Mouse (Mus musculus): Measurements from ENCODE around the gene Prcd.

DNA sequence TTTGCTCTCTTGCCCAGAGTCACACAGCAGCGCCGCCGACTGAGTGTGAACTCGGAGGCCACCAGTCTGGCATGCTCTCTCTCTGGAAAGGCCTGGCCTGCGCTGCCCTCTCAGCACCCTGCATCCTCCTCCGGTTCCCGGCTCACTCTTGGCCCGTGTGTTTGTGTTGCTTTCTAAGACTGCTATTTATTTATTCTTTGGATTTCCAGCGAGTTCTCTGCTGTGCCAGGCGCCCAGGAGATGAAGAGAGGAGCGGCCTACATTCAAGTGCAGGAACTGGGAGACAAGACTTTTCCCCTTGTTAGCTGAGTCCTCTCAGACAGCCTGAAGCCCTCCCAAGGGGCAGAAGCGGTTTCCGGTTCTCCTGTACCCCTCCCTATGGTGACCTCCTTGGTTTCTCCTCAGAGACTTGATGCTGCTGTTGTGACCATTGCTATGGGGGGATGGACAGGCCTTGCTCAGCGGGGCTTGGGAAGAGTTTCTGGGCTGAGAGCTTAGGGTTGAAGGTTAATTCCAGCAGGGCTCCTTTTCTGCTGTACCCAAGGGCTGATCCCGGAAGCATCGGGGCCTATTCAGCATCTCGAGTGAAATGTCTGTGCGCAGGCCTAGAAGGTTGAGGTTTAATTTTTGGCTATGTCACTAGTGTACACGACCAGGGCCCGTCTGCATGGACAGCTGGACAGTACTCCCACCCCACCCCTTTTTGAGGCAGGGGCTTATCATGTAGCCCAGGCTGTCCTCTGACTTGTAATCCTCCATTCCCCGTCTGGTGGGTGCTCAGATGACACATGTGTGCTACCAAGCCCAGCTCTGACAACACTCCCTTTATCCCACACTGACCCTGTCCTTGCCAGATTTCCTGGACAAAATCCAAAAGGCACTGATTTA, 8.9 kb upstream of the Prcd start:
- TF ChIP-seq POLR2A (IDR thresholded peaks at IDR 0.05; ENCODE audit: borderline replicate concordance, extremely low read depth, low read depth, low read length) (no peak), CTCF (IDR thresholded peaks at IDR 0.05; ENCODE audit: insufficient read depth, low read length) (no peak)

Data from lung, adult 2 months (tissue).